Mouse (Mus musculus): ENCODE data around the gene Lrrtm1.

Lrrtm1 gene

DNA sequence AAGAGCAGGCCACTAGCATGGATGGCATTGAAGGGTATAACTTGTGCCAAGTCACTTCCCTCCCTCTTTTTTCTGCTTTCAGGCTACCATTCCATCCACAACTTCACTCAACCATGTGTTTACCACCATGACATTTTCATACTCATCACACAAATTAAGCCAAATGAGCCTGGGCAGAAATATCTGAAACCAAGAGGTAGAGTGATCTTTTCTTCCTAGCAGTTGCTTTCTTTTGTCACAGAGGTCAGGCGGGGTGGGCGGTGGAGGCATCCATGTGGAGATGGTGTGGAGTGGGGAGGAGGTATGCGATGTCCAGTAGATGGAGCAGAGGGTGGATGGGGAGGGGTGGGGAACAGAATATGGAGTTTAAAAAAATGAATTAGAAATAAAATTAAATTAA is 64.3 kb downstream of the Lrrtm1 start:
- DNase-seq (ENCODE audit: low read depth, low spot score): no peak
